Mouse (Mus musculus): ENCODE measurements at regions not wholly inside any gene's neighbourhood (a gene's known extent, or its start where the extent isn't known, plus 50 kb on each side); places are given as distances from the start of the nearest gene placed in this dataset.
"Not testable (repeated sequence)": the region's sequence is repeated elsewhere in the genome, so short reads cannot be mapped to it uniquely, and the experiment has no call there.

GRCm38 (mm10) chr12:117327086-117327485 is 189.2 kb upstream of the Rapgef5 start:
- DNase-seq = not testable (repeated sequence)

GRCm38 (mm10) chr12:117330418-117330817 is 185.9 kb upstream of the Rapgef5 start:
- DNase-seq = no peak

- no peak for DNase-seq
Observed at GRCm38 (mm10) chr12:117336856-117337255, 179.4 kb upstream of the Rapgef5 start.

GRCm38 (mm10) chr12:117342321-117342720 is 174.0 kb upstream of the Rapgef5 start:
- no peak for DNase-seq

- DNase-seq = no peak
Observed at GRCm38 (mm10) chr12:117343121-117343520, 173.2 kb upstream of the Rapgef5 start.

- DNase-seq = not testable (repeated sequence)
Observed at GRCm38 (mm10) chr12:117343605-117344004, 172.7 kb upstream of the Rapgef5 start.

- DNase-seq = no peak
Observed at GRCm38 (mm10) chr12:117344266-117345087, 171.8 kb upstream of the Rapgef5 start.

GRCm38 (mm10) chr12:117345088-117345977 is 170.9 kb upstream of the Rapgef5 start:
- peak; percentile 29 for DNase-seq

- no peak for DNase-seq
Observed at GRCm38 (mm10) chr12:117346091-117346490, 170.2 kb upstream of the Rapgef5 start.

- no peak for DNase-seq
Observed at GRCm38 (mm10) chr12:117347135-117347534, 169.1 kb upstream of the Rapgef5 start.

- DNase-seq = no peak
Observed at GRCm38 (mm10) chr12:117348516-117348915, 167.8 kb upstream of the Rapgef5 start.

- no peak for DNase-seq
Observed at GRCm38 (mm10) chr12:117351900-117352299, 164.4 kb upstream of the Rapgef5 start.

- DNase-seq = no peak
Observed at GRCm38 (mm10) chr12:117352511-117352910, 163.8 kb upstream of the Rapgef5 start.

- peak; percentile 31 for DNase-seq
Observed at GRCm38 (mm10) chr12:117352938-117353337, 163.3 kb upstream of the Rapgef5 start.

GRCm38 (mm10) chr12:117357811-117358210 is 158.5 kb upstream of the Rapgef5 start:
- no peak for DNase-seq

- no peak for DNase-seq
Observed at GRCm38 (mm10) chr12:117358891-117359290, 157.4 kb upstream of the Rapgef5 start.

- DNase-seq = no peak
Observed at GRCm38 (mm10) chr12:117360215-117360614, 156.1 kb upstream of the Rapgef5 start.

GRCm38 (mm10) chr12:117361826-117362225 is 154.5 kb upstream of the Rapgef5 start:
- no peak for DNase-seq

- DNase-seq = not testable (repeated sequence)
Observed at GRCm38 (mm10) chr12:117363457-117363856, 152.8 kb upstream of the Rapgef5 start.

GRCm38 (mm10) chr12:117365181-117365580 is 151.1 kb upstream of the Rapgef5 start:
- no peak for DNase-seq

GRCm38 (mm10) chr12:117365876-117366275 is 150.4 kb upstream of the Rapgef5 start:
- DNase-seq = no peak

GRCm38 (mm10) chr12:117378297-117378887 is 137.9 kb upstream of the Rapgef5 start:
- DNase-seq = no peak
